Mouse (Mus musculus) liver, embryonic 15.5 days (tissue): Measurements from ENCODE around the gene Klra2. TPM values are rescaled to one million over a fixed set of nuclear protein-coding genes. Genes with fewer than 3 reads are reported as not detected.
"Not testable (repeated sequence)": the region's sequence is repeated elsewhere in the genome, so short reads cannot be mapped to it uniquely, and the experiment has no call there.

Source experiments
- ATAC-seq: fragments of 200-750 bp; cut with Nextera tagmentation; 2 replicates; pipeline ENCODE4 v1.8.0; 2017; ENCODE audit warnings: moderate number of reproducible peaks, mild to moderate bottlenecking, moderate library complexity; ENCODE audit not compliant: insufficient read depth
- H3K27ac ChIP-seq: fragments of 300-500 bp; sonication (generic); replicated peaks from 2 replicates; pipeline ENCODE4 v1.5.1; 2015; ENCODE audit warnings: mild to moderate bottlenecking, inconsistent platforms
- H3K27me3 ChIP-seq: fragments of 300-500 bp; sonication (generic); 2 replicates; pipeline ENCODE4 v1.6.1; 2015; ENCODE audit warnings: mild to moderate bottlenecking, inconsistent platforms
- H3K36me3 ChIP-seq: fragments of 300-500 bp; sonication (generic); replicated peaks from 2 replicates; pipeline ENCODE4 v1.6.1; 2015; ENCODE audit warnings: moderate library complexity, mild to moderate bottlenecking, inconsistent platforms
- H3K4me1 ChIP-seq: fragments of 300-500 bp; sonication (generic); replicated peaks from 2 replicates; pipeline ENCODE4 v1.6.1; 2015; ENCODE audit warnings: inconsistent platforms
- H3K4me2 ChIP-seq: fragments of 300-500 bp; sonication (generic); 2 replicates; pipeline ENCODE4 v1.6.1; 2015; ENCODE audit warnings: moderate library complexity, mild to moderate bottlenecking, inconsistent platforms
- H3K4me3 ChIP-seq: fragments of 300-500 bp; sonication (generic); replicated peaks from 2 replicates; pipeline ENCODE4 v1.5.1; 2015; ENCODE audit warnings: mild to moderate bottlenecking, inconsistent platforms
- H3K9ac ChIP-seq: fragments of 300-500 bp; sonication (generic); 2 replicates; pipeline ENCODE4 v1.6.1; 2015; ENCODE audit warnings: moderate library complexity, mild to moderate bottlenecking, inconsistent platforms
- H3K9me3 ChIP-seq: fragments of 300-500 bp; sonication (generic); replicated peaks from 2 replicates; pipeline ENCODE4 v1.6.1; 2016; ENCODE audit warnings: inconsistent platforms
- WGBS: fragments of 180-500 bp; shearing (Covaris S2); methylation state at CpG from one replicate; pipeline ENCODE4 v1.1.7; 2015; ENCODE audit warnings: mixed read lengths; ENCODE audit not compliant: insufficient replicate concordance; 5-methylcytosine and 5-hydroxymethylcytosine counted together
- polyA plus RNA-seq: library from polyadenylated mRNA; unstranded; fragments of >200 nt; fragmentation: Nextera tagmentation; extraction: Ambion mirVana; gene quantifications from 2 replicates; pipeline ENCODE4 v1.2.1, GENCODE M21; 2015

The Klra2 gene
- 0.86 and 0.93 TPM in 2 replicates for polyA plus RNA-seq

GRCm38 (mm10) chr6:131247206-131247605 lies at the start of gene Klra2:
Klra2 (minus strand) TSS chr6:131247362.
- Histone ChIP-seq H3K4me2 (no peak within 1 kb of the TSS), H3K27ac (no peak within 1 kb of the TSS), H3K9ac (no peak within 1 kb of the TSS), H3K4me3 (no peak within 1 kb of the TSS), H3K27me3 (no peaks in the 10 kb centered on the region), H3K36me3 (no peaks in the 10 kb centered on the region), H3K4me1 (no peaks in the 10 kb centered on the region), H3K9me3 (no peaks in the 10 kb centered on the region)
- no peak for ATAC-seq
- 51% methylated on average over 2 of the region's 2 CpGs for WGBS

- Histone ChIP-seq H3K36me3 (no peaks in the 10 kb centered on the region), H3K4me3 (no peak overlapping the region), H3K9me3 (no peaks in the 10 kb centered on the region), H3K27ac (no peak overlapping the region), H3K4me2 (0 out of 2 replicates have a peak overlapping the region, but pooled peaks have one; percentile 82), H3K9ac (no peak overlapping the region), H3K27me3 (no peaks in the 10 kb centered on the region), H3K4me1 (peaks cover 25% of the 10 kb centered on the region)
- WGBS = 70% methylated on average over 5 of the region's 5 CpGs
- ATAC-seq = no peak
Observed at GRCm38 (mm10) chr6:131294435-131295112, 47.4 kb upstream of the Klra2 start.

- Histone ChIP-seq H3K4me2 (peak overlapping the region; percentile 82), H3K36me3 (no peaks in the 10 kb centered on the region), H3K9ac (no peak overlapping the region), H3K27me3 (no peaks in the 10 kb centered on the region), H3K4me3 (no peak overlapping the region), H3K9me3 (no peaks in the 10 kb centered on the region), H3K4me1 (peaks cover 25% of the 10 kb centered on the region), H3K27ac (no peak overlapping the region)
- no peak for ATAC-seq
- 59% methylated on average over 5 of the region's 5 CpGs for WGBS
Observed at GRCm38 (mm10) chr6:131293916-131294315, 46.8 kb upstream of the Klra2 start.

GRCm38 (mm10) chr6:131292991-131293788 lies 46.0 kb upstream of the Klra2 start, which contains the start of gene Magohb:
Magohb (minus strand) TSS chr6:131293244.
- ATAC-seq = peak; percentile 79
- H3K9ac ChIP-seq = peak within 1 kb of the TSS; percentile 61
- H3K27me3 ChIP-seq = no peaks in the 10 kb centered on the region
- WGBS = 3% methylated on average over 51 of the region's 51 CpGs
- H3K4me3 ChIP-seq = peak within 1 kb of the TSS; percentile 75
- H3K4me1 ChIP-seq = peaks cover 25% of the 10 kb centered on the region
- H3K27ac ChIP-seq = peak within 1 kb of the TSS; percentile 65
- peak within 1 kb of the TSS; percentile 82 for H3K4me2 ChIP-seq
- no peaks in the 10 kb centered on the region for H3K9me3 ChIP-seq
- peaks cover 3% of the 10 kb centered on the region; the same call in 1 of the 2 replicates for H3K36me3 ChIP-seq

- ATAC-seq = peak; percentile 32
- Histone ChIP-seq H3K27me3 (no peaks in the 10 kb centered on the region), H3K4me3 (peak overlapping the region; percentile 75), H3K36me3 (peaks cover 9% of the 10 kb centered on the region; the same call in 1 of the 2 replicates), H3K4me1 (peaks cover 25% of the 10 kb centered on the region), H3K9ac (peak overlapping the region; percentile 61), H3K27ac (peak overlapping the region; percentile 65), H3K9me3 (no peaks in the 10 kb centered on the region), H3K4me2 (peak overlapping the region; percentile 82)
- 19% methylated on average over 10 of the region's 10 CpGs for whole genome bisulfite sequencing
Observed at GRCm38 (mm10) chr6:131292276-131292990, 45.3 kb upstream of the Klra2 start.

GRCm38 (mm10) chr6:131290430-131290829 lies 43.3 kb upstream of the Klra2 start:
- 7% methylated on average over 2 of the region's 2 CpGs for WGBS
- H3K4me1 ChIP-seq = peaks cover 25% of the 10 kb centered on the region
- H3K27ac ChIP-seq = no peak overlapping the region
- no peaks in the 10 kb centered on the region for H3K9me3 ChIP-seq
- H3K27me3 ChIP-seq = no peaks in the 10 kb centered on the region
- H3K4me3 ChIP-seq = no peak overlapping the region
- no peak overlapping the region for H3K9ac ChIP-seq
- H3K4me2 ChIP-seq = no peak overlapping the region
- peaks cover 12% of the 10 kb centered on the region; the same call in 1 of the 2 replicates for H3K36me3 ChIP-seq
- no peak for ATAC-seq

- H3K27ac ChIP-seq, H3K4me3 ChIP-seq: not testable (repeated sequence)
- WGBS = 84% methylated on average over 2 of the region's 2 CpGs
Observed at GRCm38 (mm10) chr6:131278160-131278559, 31.0 kb upstream of the Klra2 start.

GRCm38 (mm10) chr6:131276659-131277058 lies 29.5 kb upstream of the Klra2 start:
- no peaks in the 10 kb centered on the region for H3K27me3 ChIP-seq
- peaks cover 3% of the 10 kb centered on the region; the same call in 1 of the 2 replicates for H3K4me1 ChIP-seq
- H3K9me3 ChIP-seq = no peaks in the 10 kb centered on the region
- no peak for ATAC-seq
- H3K27ac ChIP-seq = no peak overlapping the region
- 23% methylated on average over 4 of the region's 4 CpGs for WGBS
- H3K4me2 ChIP-seq = no peak overlapping the region
- H3K4me3 ChIP-seq = no peak overlapping the region
- H3K36me3 ChIP-seq = no peaks in the 10 kb centered on the region
- no peak overlapping the region for H3K9ac ChIP-seq

More at GRCm38 (mm10) chr6:131278160-131278559, 31.0 kb upstream of the Klra2 start:
- not testable (repeated sequence) for H3K9me3 ChIP-seq, H3K4me2 ChIP-seq, H3K4me1 ChIP-seq, H3K36me3 ChIP-seq, ATAC-seq, H3K27me3 ChIP-seq, H3K9ac ChIP-seq

- Histone ChIP-seq H3K27ac (no peak overlapping the region), H3K36me3 (no peaks in the 10 kb centered on the region), H3K4me2 (no peak overlapping the region), H3K4me1 (peaks cover 1% of the 10 kb centered on the region; the same call in 1 of the 2 replicates), H3K9me3 (no peaks in the 10 kb centered on the region), H3K9ac (no peak overlapping the region), H3K4me3 (no peak overlapping the region), H3K27me3 (no peaks in the 10 kb centered on the region)
- WGBS = 70% methylated on average over 1 of the region's 1 CpGs
- no peak for ATAC-seq
Observed at GRCm38 (mm10) chr6:131272311-131272710, 25.1 kb upstream of the Klra2 start.

- H3K9ac ChIP-seq = no peak overlapping the region
- no peak overlapping the region for H3K4me3 ChIP-seq
- H3K27me3 ChIP-seq = no peaks in the 10 kb centered on the region
- H3K4me1 ChIP-seq = no peaks in the 10 kb centered on the region
- no peaks in the 10 kb centered on the region for H3K9me3 ChIP-seq
- no peak for ATAC-seq
- no peaks in the 10 kb centered on the region for H3K36me3 ChIP-seq
- H3K27ac ChIP-seq = no peak overlapping the region
- H3K4me2 ChIP-seq = no peak overlapping the region
- 29% methylated on average over 1 of the region's 1 CpGs for WGBS
Observed at GRCm38 (mm10) chr6:131270312-131270711, 23.1 kb upstream of the Klra2 start.

GRCm38 (mm10) chr6:131269599-131269998 lies 22.4 kb upstream of the Klra2 start:
- Histone ChIP-seq H3K9me3 (no peaks in the 10 kb centered on the region), H3K4me2 (no peak overlapping the region), H3K4me1 (no peaks in the 10 kb centered on the region), H3K27ac (no peak overlapping the region), H3K27me3 (no peaks in the 10 kb centered on the region), H3K36me3 (no peaks in the 10 kb centered on the region), H3K4me3 (no peak overlapping the region), H3K9ac (no peak overlapping the region)
- 66% methylated on average over 2 of the region's 2 CpGs for WGBS
- ATAC-seq = peak; percentile 15; the same call in 1 of the 2 replicates
